Mouse (Mus musculus): ENCODE measurements around the gene Krt222. TPM values are rescaled to one million over a fixed set of nuclear protein-coding genes. Genes with fewer than 3 reads are reported as not detected.
"Not testable (repeated sequence)": the region's sequence is repeated elsewhere in the genome, so short reads cannot be mapped to it uniquely, and the experiment has no call there.

Krt222 gene
- polyA plus RNA-seq, 1 experiment: not detected

DNA sequence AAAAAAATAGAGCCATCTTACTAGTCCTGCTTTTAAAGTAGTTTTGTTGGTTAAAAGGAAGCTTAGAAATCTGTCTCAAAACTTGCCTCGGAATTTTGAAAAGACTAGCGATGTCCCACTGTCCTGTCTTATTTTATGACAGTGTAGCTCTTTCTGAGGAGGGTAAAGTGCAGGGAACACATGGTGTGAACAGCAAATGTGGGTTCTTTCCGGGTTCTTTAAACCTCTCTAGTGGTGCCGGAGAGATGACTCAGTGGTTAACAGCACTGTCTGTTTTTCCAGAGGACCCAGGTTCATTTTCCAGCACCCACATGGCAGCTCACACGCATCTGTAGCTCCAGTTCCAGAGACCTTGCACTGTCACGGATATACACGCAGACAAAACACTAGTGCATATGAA lies 25.3 kb upstream of the Krt222 start:
- Histone ChIP-seq H3K4me1 (ENCODE audit: control insufficient read depth, insufficient read depth, low read length) (no peaks in the 10 kb centered on the region), H3K4me3 (ENCODE audit: insufficient read depth, low read length) (no peak overlapping the region), H3K27ac (ENCODE audit: insufficient read depth, low read depth, low read length) (no peak overlapping the region)
- TF ChIP-seq POLR2A (IDR thresholded peaks at IDR 0.05; ENCODE audit: borderline replicate concordance, low read depth, low read length) (no peak), CTCF (IDR thresholded peaks at IDR 0.05; ENCODE audit: low read depth, low read length) (no peak)

DNA sequence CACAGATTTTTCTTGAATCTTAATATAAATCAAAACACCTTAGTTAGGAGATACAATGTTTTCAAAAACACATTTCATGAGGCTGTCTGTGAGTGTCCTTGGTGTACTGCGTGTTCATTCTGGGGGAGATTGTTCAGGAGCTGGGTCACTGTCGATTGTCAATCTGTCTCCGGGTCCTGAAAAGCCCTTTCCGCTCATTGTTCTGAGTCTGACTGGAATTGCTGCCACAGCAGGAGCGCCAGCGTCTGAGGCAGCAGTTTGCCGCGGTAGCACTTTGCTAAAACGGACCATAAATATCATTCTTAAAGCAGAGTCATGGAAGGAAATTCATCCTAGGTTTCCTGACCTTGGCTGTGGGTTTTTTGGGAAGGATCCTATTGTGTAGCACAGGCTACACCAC lies 21.9 kb upstream of the Krt222 start:
- no peak for TF ChIP-seq POLR2A (IDR thresholded peaks at IDR 0.05; ENCODE audit: borderline replicate concordance, low read depth, low read length)
- no peak for TF ChIP-seq CTCF (IDR thresholded peaks at IDR 0.05; ENCODE audit: low read depth, low read length)
- Histone ChIP-seq H3K4me1 (ENCODE audit: control insufficient read depth, insufficient read depth, low read length) (no peaks in the 10 kb centered on the region), H3K4me3 (ENCODE audit: insufficient read depth, low read length) (no peak overlapping the region), H3K27ac (ENCODE audit: insufficient read depth, low read depth, low read length) (no peak overlapping the region)

DNA sequence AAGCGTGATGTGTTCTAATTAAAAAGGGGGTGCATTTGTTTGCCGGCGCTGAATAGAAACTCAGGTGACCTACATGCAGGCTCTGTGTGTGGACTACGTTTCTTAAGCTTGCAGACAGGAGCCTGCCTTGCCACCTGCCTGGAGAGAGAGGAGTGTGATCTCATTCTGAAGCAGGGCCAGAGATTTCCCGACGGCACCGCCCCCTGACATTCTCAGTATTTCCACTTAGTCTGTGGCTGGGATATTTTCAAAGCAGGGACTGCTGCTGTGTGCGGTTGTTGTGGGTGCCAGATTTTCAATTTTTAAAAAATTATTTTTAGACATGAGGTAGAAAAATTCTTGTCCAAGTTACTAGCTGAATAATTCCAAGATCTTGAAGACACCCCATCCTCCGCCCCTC lies 21.3 kb upstream of the Krt222 start:
- Histone ChIP-seq H3K4me1 (ENCODE audit: control insufficient read depth, insufficient read depth, low read length) (no peaks in the 10 kb centered on the region), H3K27ac (ENCODE audit: insufficient read depth, low read depth, low read length) (no peak overlapping the region), H3K4me3 (ENCODE audit: insufficient read depth, low read length) (no peak overlapping the region)
- no peak for TF ChIP-seq CTCF (IDR thresholded peaks at IDR 0.05; ENCODE audit: low read depth, low read length)
- no peak for TF ChIP-seq POLR2A (IDR thresholded peaks at IDR 0.05; ENCODE audit: borderline replicate concordance, low read depth, low read length)

DNA sequence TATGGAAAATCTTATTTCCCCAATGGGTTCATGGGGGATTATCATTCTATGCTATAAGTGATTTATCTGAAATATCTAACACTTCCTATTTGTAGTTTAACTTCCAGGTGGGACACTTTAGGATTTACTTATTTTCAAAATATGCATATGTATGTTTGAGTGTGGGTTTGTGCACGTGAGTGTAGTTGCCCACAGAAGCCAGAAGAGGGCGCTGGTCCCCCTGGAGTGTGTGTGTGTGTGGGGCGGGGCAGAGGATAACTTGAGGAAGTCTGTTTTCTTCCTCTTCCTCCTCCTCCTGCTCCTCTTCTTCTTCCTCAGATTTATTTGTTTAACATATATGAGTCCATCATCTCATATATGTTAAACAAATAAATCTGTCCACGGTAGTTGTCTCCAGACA lies 12.3 kb upstream of the Krt222 start:
- no peak overlapping the region for H3K4me3 ChIP-seq (ENCODE audit: insufficient read depth, low read length)
- no peak overlapping the region for H3K27ac ChIP-seq (ENCODE audit: insufficient read depth, low read depth, low read length)
- TF ChIP-seq CTCF (IDR thresholded peaks at IDR 0.05; ENCODE audit: low read depth, low read length) (no peak), POLR2A (IDR thresholded peaks at IDR 0.05; ENCODE audit: borderline replicate concordance, low read depth, low read length) (no peak)
- no peaks in the 10 kb centered on the region for H3K4me1 ChIP-seq (ENCODE audit: control insufficient read depth, insufficient read depth, low read length)

DNA sequence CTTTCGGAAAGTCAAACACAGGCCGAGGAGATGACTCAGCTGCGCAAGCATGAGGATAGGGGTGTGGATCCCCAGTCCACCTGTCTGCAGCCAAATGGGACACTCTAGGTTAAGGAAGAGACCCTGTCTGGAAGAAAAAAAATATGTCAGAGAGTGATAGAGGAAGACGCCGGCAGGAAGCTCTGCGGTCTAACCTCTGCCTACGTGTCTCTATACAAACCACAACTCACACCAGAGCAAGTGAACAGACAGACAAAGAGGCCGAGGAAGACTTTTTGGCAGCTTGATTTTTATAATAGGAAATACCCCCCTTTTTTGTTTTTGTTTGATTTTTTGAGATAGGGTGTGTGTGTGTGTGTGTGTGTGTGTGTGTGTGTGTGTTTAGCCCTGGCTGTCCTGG lies 11.4 kb upstream of the Krt222 start:
- TF ChIP-seq CTCF (IDR thresholded peaks at IDR 0.05; ENCODE audit: low read depth, low read length) (no peak), POLR2A (IDR thresholded peaks at IDR 0.05; ENCODE audit: borderline replicate concordance, low read depth, low read length) (no peak)
- Histone ChIP-seq H3K27ac (ENCODE audit: insufficient read depth, low read depth, low read length) (no peak overlapping the region), H3K4me3 (ENCODE audit: insufficient read depth, low read length) (no peak overlapping the region), H3K4me1 (ENCODE audit: control insufficient read depth, insufficient read depth, low read length) (no peaks in the 10 kb centered on the region)

DNA sequence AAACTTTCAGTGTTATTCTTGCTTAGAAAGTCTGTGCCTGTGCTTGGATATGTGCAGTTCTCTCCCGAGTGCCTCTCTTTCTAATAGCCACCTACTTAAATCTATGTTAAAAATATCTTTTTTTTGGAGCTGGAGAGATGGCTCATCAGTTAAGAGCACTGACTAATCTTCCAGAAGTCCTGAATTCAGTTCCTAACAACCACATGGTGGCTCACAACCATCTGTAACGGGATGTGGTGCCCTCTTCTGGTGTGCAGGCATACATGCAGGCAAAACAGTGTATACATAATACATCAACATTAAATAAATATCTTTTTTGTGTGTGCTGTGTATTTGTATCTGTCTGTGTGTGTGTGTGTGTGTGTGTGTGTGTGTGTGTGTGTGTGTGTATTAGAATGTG lies 10.0 kb upstream of the Krt222 start:
- Histone ChIP-seq H3K4me1 (ENCODE audit: control insufficient read depth, insufficient read depth, low read length) (no peaks in the 10 kb centered on the region), H3K27ac (ENCODE audit: insufficient read depth, low read depth, low read length) (no peak overlapping the region), H3K4me3 (ENCODE audit: insufficient read depth, low read length) (no peak overlapping the region)
- no peak for TF ChIP-seq CTCF (IDR thresholded peaks at IDR 0.05; ENCODE audit: low read depth, low read length)
- TF ChIP-seq POLR2A (IDR thresholded peaks at IDR 0.05; ENCODE audit: borderline replicate concordance, low read depth, low read length): no peak

DNA sequence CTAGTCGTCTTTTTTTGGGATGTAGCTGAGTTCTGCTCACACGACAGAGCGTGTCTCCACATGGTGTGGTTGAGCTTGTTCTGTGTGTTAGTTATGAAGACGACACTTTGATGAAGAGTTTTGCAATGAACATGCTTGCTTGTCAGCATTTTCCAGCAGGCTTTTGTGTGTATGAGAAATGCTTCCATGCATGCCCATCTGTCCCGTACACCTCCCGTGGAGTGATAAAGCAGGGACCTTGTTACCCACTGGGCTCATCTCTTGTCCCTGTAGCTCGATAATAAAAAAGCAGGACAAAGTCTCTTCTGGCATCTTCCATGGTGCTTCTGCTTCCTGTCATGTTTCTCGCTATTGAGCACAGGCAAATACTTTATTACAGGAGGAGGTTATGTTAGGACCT lies 8.8 kb upstream of the Krt222 start:
- TF ChIP-seq CTCF (IDR thresholded peaks at IDR 0.05; ENCODE audit: low read depth, low read length) (no peak), POLR2A (IDR thresholded peaks at IDR 0.05; ENCODE audit: borderline replicate concordance, low read depth, low read length) (no peak)
- H3K27ac ChIP-seq (ENCODE audit: insufficient read depth, low read depth, low read length): no peak overlapping the region
- H3K4me3 ChIP-seq (ENCODE audit: insufficient read depth, low read length): no peak overlapping the region
- no peaks in the 10 kb centered on the region for H3K4me1 ChIP-seq (ENCODE audit: control insufficient read depth, insufficient read depth, low read length)

DNA sequence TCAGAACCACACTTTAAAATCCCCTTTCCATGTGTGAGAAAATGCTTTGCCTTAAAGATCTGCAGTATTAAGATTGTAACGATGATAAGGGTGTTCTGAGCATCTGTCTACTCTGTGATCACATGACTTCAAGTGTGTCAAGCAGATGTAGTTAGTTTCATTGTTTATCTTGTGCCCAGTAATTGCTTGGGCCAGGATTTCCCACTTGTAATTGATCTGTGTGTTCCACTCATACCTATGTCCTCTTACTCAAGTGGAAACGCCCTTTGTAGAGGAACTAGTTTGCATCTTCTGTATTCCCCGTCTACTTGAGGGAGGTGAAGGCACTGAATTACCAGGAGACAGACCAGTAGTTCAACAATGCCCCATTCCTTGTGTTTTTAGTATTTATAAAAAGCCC lies 6.8 kb upstream of the Krt222 start:
- TF ChIP-seq POLR2A (IDR thresholded peaks at IDR 0.05; ENCODE audit: borderline replicate concordance, low read depth, low read length) (no peak), CTCF (IDR thresholded peaks at IDR 0.05; ENCODE audit: low read depth, low read length) (no peak)
- no peak overlapping the region for H3K4me3 ChIP-seq (ENCODE audit: insufficient read depth, low read length)
- H3K4me1 ChIP-seq (ENCODE audit: control insufficient read depth, insufficient read depth, low read length): no peaks in the 10 kb centered on the region
- no peak overlapping the region for H3K27ac ChIP-seq (ENCODE audit: insufficient read depth, low read depth, low read length)

DNA sequence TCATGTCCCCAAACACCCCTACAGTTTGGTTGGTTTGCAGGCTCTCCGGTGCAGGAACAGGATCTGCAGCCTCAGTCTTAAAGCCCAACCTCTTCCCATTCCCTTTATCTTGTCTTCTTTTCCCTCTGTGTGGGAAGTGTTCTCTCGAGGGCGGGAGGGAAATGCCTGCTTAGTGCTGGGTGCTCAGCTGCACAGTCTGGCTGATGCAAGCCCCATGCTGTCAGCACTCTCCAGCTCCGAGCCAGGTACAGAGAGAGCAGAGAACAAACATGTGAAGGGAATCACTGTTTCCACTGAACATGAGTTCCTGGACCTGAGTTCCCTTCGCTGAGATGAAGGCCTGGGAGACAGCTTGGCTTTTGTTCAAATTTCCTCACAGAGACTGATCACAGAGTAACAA lies 6.4 kb upstream of the Krt222 start:
- no peaks in the 10 kb centered on the region for H3K4me1 ChIP-seq (ENCODE audit: control insufficient read depth, insufficient read depth, low read length)
- H3K4me3 ChIP-seq (ENCODE audit: insufficient read depth, low read length): no peak overlapping the region
- no peak for TF ChIP-seq POLR2A (IDR thresholded peaks at IDR 0.05; ENCODE audit: borderline replicate concordance, low read depth, low read length)
- TF ChIP-seq CTCF (IDR thresholded peaks at IDR 0.05; ENCODE audit: low read depth, low read length): no peak
- no peak overlapping the region for H3K27ac ChIP-seq (ENCODE audit: insufficient read depth, low read depth, low read length)

DNA sequence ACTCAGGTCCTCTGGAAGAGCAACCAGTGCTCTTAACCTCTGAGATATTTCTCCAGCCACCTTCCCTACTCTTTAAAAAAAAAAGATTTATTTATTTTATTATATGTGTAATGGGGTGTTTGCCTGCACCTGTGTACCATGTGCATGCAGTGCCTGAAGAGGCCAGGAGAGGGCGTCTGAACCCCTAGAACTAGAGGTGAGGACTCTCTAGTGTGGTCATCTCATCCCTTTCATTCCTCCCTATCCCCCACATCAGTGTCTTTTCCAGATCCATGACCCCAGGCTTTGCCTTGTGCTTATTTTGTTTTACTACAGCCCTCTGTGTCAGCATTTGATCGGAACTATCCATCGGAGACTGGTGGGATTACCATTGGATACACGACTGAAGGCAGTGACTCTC lies 5.2 kb upstream of the Krt222 start:
- no peaks in the 10 kb centered on the region for H3K4me1 ChIP-seq (ENCODE audit: control insufficient read depth, insufficient read depth, low read length)
- TF ChIP-seq CTCF (IDR thresholded peaks at IDR 0.05; ENCODE audit: low read depth, low read length) (peak; percentile 48), POLR2A (IDR thresholded peaks at IDR 0.05; ENCODE audit: borderline replicate concordance, low read depth, low read length) (no peak)
- no peak overlapping the region for H3K27ac ChIP-seq (ENCODE audit: insufficient read depth, low read depth, low read length)
- no peak overlapping the region for H3K4me3 ChIP-seq (ENCODE audit: insufficient read depth, low read length)

DNA sequence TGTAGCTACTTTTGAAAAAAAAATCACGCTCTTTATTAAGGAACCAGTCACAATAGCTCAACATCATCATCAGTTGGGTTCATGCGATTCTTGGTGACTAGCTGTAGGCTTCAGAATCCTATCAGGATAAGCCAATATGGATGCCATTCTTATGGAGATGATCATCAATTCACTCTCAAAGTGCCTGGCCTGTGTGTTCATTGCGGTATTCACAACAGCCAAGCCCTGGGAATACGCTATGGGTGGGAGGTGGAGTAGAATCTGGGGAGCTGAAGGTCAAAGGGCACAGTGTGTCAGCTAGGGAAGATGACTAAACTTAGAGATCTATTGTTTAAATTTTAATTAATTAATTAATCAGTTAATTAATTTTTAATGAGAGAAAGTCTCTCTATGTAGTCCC lies 4.0 kb upstream of the Krt222 start:
- H3K4me1 ChIP-seq (ENCODE audit: control insufficient read depth, insufficient read depth, low read length): no peaks in the 10 kb centered on the region
- no peak overlapping the region for H3K27ac ChIP-seq (ENCODE audit: insufficient read depth, low read depth, low read length)
- TF ChIP-seq CTCF (IDR thresholded peaks at IDR 0.05; ENCODE audit: low read depth, low read length): no peak
- no peak for TF ChIP-seq POLR2A (IDR thresholded peaks at IDR 0.05; ENCODE audit: borderline replicate concordance, low read depth, low read length)
- no peak overlapping the region for H3K4me3 ChIP-seq (ENCODE audit: insufficient read depth, low read length)

DNA sequence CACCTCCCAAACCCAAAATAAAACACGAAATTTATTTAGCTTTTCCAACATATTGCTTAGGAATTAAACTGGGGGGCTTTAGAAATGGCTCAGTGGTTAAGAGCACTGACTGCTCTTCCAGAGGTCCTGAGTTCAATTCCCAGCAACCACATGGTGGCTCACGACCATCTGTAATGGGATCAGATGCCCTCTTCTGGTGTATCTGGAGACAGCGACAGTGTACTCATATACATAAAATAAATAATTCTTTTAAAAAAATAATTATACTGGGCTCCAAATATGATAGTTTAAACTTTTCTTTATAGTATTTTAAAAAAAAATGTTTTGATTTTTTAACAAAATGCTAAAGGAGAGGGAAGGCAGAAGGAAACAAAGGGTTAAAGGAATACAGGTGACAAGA lies 634 bp upstream of the Krt222 start:
- not testable (repeated sequence) for H3K4me3 ChIP-seq (ENCODE audit: insufficient read depth, low read length); H3K4me1 ChIP-seq (ENCODE audit: control insufficient read depth, insufficient read depth, low read length); H3K27ac ChIP-seq (ENCODE audit: insufficient read depth, low read depth, low read length)
